Mouse (Mus musculus) megakaryocyte progenitor cell, adult 5-6 weeks (primary cell): ENCODE measurements at regions not wholly inside any gene's neighbourhood (a gene's known extent, or its start where the extent isn't known, plus 50 kb on each side); places are given as distances from the start of the nearest gene placed in this dataset.

Experiments used
- ATAC-seq: replicated peaks from 2 replicates; pipeline ENCODE4 v1.8.0; 2016; ENCODE audit warnings: mild to moderate bottlenecking, moderate TSS enrichment, inconsistent platforms; ENCODE audit not compliant: poor library complexity

DNA sequence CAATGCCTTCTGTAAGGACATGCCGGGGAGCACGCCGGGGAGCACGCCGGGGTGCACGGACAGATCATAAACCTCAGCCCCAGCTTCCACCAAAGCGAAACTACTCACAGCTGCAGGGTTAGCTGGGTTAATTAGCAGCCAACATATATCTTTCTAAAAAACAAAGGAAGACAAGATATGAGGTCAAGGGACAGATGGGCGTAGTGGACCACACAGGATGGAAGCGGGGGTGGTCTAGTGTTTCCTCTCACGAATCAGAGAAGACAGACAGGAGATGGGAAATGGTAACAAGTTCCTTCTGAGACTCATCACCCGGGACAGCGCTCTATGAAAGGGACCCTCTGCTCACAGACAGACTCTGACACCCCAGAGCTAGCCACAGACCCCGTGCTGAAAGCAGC lies 60.0 kb upstream of the Ajap1 start:
- ATAC-seq, result no peak

DNA sequence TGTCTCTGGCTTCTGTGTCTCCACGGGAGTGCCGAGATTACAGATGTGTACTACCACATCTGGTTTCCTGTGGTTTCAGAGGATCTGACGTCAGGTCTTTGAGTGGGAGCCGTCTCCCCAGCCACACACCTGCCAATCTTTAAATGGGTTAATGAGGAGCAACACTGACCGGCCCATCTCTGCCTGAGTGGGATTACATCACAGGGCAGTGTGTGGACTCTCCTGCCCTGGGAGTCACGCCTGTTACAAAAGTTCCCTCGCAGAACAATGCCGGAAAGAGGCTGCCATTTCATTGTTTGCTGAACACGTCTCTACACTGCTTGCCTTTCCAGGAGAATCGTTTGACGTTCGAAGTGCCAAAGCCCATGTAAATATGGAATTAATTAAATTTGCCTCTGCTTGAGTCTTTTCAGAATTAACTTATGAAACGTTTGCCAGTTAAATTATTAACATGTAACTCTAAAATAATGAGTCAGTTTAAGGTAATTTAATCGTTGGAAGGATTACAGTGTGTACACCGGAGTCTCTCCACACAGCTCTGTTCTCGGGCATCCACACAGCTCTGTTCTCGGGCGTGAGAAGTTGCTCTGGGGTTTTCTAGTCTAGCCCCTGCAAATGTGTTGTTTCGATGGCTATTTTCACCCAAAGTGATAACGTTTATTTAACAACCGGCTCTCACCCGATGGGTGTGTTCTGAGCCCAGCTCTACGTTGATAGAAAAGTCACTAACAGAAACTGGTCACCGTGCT lies 61.5 kb upstream of the Ajap1 start:
- ATAC-seq, result no peak

DNA sequence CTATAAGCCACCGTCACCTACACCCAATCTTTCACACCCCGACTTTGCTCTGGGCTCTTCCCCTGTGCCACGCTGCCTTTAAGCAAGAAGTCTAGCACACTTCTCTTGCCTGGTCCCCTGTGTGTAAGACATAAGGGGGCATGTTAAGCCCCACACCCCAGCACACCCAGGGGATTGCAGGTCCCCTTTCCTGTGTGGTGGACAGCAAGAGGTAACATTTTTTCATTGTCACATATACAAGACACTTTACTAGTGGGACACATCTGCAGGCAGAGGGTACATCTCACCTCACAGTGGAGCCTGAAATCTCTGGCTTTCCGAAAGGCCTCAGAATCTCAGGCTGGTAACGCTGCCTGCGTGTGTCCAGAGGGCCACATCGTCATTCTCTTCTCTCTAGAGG lies 64.1 kb upstream of the Ajap1 start:
- no peak for ATAC-seq

DNA sequence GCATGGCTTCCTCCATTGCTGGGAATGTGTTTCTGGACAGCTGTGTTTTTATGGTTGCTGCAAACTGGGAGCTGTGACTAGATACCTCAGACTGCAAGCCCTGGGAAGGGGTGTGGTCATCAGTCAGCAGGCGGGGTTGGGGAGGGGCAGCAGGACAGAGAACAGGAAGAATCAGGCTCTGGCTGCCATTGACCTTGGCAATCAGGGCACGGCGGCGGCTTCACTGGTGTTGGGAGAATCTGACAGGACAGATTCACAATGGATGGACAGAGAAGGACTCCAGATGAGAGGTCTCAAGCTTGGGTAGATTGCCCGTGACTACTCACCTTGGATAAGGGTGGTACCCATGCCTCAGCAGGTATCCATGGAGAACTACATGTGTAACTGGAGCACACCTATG lies 64.5 kb upstream of the Ajap1 start:
- ATAC-seq, result no peak

DNA sequence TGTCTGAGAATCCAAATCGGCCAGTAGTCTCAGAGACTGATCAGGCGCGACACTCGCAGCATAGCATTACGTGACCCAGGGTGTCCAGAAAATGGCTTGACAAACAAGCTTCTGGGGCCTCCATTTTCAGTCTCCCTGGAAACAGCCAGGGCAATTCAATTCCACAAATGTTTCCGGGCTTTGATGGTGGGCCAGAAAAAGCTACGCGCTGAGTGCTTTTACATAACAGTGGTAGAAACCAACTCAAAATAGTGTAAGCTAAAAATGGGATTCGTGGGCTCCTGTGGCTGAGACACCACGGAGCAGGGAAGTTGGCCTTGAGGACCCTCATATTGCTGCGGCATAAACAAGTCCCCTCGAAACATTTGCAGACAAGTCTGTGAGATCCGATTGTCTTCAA lies 65.3 kb upstream of the Ajap1 start:
- no peak for ATAC-seq

DNA sequence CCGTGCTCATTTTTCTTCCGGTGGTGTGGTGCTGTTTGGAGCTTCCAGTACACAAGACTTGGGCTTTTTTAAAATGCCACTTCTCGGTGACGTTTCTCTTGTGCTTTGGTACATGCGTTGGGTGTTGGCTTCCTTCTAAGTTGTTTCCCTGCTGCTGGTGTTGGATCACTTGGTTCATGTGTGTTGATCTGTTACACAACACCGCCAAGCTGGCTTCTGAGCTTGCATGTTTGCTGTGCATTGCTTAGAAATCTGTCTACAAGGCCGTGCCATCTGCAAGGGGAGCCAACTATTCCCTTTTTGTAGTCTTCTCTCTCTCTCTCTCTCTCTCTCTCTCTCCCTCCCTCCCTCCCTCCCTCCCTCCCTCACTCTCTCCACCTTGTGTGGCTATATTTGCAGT lies 68.7 kb upstream of the Ajap1 start:
- no peak for ATAC-seq

DNA sequence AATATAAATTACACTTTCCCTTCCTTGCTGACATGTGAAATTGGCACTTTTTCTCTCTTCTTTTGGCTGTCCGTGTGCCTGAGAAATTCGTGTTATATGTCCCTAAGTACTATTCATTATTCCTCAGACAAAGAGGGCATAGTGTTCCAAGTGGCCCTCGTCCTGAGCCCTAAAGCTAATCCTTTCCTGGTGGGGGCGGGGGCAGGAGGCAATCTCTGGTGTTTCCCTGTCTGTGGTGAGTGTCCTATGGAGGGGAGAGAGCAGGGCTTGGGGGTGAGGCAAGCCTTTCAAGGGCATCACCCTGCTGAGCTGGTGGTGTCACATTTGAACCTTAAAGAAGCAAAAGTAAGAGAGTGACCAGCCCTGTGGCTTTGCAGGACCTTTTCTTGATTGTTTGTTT lies 69.9 kb upstream of the Ajap1 start:
- ATAC-seq, result no peak

DNA sequence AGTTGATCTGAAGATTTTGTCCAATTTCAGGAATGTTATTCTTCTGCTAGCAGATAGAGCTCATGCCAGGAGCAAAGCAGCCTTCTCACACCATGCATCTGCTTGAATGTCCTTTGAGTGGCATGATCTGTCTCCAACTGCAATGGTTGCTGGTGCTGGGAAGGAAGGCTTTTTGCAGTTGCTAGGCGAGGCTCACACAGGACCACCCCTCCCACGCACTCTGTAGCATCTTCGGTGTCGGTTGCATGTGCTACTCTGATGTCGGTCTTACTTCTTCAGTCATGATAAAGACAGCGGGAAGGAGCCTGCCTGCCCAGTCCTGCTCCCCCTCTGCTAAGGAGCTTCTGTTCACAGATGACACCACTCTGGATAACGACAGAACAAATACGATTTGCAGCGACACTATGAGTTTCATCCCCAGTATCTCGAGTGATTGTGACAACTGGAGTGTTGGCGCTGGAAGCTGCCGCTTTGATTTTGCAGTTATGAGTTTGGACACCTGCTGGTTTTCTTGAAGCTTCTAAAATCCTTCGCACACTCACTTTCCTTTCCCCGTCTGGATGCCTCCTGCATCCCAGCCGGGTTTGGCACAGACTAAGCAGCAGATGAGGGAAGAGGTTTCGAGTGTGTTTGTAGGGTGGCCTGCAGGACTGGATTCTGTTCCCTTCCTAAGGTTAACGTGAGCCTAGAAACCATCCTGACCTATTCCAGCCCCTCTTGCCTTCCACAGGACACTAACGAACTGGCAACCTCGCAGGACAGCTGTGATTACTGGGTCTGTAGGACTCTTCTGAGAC lies 75.4 kb upstream of the Ajap1 start:
- ATAC-seq, result no peak

DNA sequence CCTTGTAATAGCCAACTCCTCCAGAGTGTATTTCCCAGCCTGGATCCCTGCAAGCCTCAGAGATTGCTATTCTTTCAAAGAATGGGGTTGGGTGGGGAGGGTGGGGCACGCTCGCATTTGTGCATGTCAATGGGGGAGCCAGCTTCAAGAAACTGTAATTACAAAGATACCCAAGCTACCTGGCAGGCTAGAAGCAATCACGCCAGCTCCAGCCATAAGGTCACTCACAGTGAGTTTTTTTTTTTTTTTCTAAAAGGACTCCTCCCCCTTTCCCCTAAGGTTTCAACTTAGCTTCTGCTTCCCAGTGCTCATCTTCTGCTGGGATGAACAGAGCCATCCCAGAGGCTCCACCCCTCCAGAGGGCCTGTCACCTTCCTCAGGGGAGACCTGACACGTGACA lies 77.0 kb upstream of the Ajap1 start:
- ATAC-seq, result no peak

DNA sequence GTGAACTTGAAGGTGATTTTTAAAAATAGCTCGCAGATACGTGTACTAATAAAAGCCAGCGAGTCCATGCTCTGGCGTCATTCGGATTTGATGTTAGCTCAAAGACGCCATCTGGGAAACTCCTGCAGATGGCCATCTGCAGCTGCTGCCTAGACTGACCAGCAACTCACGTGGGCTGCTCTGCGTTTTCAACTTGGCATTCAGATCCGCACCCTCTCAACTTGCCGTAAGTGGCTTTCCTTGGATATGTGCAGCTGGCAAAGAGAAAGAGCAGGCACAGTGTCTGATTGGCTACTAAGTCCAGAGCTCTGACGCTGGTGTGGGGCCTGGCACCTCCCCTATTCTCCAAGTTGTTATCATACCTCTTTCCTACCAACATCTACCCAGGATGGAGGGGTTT lies 77.6 kb upstream of the Ajap1 start:
- ATAC-seq, result no peak

DNA sequence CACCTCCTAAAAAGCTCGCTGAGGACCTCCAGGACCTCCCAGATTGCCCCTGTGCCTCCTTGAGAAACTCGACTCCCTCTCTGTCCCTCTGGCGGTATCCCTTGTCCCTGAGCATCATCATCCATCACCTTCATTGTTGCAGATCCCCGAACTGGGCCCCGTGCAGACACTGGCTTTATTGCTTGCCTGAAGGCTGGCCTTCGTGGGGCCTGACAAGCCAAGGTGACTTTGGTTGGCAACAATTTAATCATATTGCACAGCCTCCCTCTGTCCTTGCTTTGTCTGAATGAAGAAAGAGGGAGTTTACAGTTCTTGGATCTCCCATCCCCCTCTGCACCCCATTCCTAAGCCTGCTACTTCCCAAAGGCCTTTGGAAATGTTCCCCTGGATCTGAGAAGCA lies 78.3 kb upstream of the Ajap1 start:
- ATAC-seq, result no peak

DNA sequence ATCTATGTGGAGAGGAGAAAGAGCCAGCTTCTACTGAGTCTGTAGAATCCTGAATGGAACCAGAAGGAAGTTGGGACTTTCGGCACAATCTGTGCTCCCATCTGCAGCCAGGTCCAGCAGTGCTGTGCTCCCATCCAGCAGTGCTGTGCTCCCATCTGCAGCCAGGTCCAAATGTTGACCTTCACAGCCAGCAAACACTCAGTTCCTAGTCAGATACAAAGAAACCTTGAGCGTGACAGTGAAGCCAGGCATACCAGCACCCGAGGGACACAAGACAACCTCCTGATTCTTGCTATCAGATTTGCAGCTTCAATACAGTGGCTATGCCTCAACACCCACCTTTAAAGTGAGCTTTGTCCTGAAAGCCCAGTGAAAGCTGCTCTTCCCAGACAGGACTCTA lies 79.4 kb upstream of the Ajap1 start:
- no peak for ATAC-seq

DNA sequence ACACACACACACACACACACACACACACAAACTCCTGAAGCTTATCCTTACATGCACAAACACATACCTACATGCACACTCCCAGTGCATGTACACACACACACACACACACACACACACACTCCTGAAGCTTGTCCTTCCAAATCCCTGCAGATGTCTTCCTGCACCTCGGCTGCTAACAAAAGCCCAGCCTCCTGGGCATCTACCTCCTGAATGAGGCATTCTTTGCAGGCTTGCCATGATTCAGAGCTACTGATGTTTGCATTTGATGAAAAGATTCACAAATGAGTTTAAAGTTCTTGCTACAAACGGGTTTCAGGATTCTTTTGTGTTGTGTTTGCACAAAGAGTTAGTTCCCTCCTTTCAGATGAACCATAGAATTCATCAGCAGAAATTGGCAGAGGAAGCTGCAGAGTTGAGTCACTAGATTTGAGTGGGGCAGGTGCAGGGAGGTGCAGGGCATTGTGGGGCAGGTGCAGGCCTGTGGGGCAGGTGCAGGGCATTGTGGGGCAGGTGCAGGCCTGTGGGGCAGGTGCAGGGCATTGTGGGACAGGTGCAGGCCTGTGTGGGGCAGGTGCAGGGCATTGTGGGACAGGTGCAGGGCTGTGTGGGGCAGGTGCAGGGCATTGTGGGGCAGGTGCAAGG lies 84.8 kb upstream of the Ajap1 start:
- ATAC-seq, result no peak

DNA sequence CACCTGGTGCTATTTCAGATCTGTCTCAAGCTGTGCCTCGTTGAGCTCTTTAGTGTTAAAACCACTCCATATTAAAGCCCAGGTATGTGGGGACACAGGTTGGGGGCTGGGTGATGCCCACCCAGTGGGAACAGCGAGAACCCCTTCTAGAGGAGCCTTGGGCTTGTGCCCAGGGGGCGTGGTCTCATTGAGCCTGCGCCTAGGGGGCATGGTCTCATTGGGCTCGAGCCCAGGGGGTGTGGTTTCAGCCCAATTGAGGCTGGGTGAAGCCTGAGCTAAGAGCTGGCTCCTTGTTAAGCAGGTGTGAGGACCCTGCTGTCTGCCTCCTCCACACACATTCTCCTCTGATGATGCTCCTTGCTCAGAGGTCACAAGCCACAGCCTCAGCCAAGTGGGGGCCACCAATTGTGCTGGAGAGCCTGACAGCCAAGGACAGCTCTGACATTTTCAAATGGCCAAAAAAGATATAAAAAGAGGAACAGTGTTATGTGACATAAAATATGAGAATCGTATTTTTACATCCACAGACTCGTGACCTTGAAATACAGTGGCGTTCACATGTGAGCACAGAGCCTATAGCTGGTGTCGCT lies 90.7 kb upstream of the Ajap1 start:
- no peak for ATAC-seq

DNA sequence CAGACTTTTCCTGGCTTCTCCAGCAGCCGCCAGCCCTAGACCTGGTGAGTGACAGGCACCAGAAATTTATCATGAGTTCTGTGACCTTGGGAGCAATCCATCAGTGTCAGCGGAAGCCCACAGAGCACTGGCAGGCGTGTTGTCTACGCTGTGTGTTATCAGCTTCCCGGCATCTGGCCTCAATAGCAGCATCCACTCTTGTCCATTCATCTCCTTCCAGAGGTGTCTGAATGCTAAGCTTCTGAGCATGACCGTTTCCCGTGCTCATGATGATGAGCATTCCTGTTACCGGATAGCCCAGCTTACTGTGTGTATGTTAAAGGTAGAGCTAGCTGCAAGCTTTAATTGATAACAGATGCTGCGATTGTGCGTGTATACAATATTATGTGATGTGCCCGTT lies 110.7 kb upstream of the Ajap1 start:
- ATAC-seq, result no peak

DNA sequence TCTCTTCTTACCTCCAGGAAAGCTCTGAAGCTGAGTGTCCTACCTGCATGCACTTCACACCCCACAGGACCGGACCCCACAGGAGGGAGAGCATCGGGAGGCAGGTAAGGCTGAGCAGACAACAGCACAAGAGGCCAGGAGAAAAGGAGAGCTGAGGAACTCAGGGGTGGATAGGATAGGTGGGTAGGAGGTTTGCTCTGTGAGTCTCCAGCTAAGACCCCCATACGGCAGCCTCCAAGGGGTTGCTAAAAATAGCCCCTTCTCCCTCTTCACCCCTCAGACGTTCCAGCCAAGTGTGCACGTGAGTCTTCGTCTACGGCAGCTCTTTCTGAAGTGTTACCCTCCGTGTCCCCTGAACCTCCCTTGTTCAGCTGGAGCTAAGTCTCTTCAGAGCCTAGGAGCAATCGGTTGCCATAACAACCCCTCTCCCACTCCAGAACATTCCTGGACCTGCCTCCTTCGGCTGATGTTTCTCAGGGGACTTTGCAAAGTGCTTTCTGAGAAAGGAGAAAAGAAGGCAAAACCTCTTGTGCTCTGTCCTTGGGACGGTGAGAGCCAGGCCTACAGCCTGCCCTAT lies 117.3 kb upstream of the Ajap1 start:
- ATAC-seq, result no peak

DNA sequence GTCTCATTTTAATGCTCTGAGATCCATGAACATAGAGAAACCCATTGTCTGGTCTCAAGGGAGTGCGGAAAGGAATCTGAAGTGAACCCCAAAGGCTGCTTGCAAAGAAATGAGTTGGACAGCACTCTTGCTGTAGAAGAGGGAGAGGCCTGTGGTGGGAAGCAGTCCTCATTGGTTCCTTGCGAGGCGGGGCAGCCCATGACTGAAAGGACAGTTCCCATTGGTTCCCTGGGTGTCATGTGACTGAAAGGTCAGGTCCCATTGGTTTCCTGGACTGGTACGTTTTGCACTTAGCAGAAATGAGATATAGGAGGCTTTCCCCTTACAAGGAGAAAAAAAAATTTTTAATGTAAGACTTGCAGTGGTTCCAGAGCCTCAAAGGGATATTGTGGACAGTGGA lies 119.9 kb upstream of the Ajap1 start:
- ATAC-seq, result no peak

DNA sequence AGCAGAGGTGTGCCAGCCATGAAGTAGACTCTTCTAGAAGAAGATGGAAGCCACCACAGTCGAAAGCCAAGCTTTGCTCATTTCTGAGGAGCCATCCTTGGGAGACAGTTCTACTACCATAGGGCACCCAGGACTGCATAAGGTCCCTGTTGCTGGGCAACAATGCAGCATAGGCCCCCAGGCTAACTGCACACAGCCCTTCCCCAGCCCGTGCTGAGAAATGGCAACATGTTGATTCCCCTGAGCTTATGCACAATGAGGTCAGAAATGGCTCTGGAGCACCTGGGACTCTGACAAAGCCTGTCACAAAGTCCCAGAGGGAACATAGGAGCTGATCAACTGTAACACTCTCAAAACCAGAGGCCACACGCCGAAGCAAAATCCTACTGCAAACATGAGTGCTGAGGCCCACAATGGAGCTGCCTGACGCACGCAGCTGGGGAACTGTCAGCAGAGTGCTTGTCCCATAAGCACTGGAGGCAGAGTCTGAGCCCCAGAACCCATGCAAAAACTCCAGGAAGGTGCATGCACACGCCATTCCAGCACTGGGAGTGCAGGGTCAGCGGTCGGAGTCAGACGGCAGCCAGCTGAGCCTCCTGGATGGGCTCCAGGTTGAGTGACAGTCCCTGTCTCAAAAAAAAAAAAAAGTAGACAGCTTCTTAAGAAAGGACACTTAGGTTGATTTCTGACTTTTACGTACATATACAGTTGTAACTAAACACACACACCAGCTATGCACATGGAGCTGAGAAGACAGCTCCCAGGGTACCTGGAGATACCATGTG lies 120.6 kb upstream of the Ajap1 start:
- no peak for ATAC-seq

DNA sequence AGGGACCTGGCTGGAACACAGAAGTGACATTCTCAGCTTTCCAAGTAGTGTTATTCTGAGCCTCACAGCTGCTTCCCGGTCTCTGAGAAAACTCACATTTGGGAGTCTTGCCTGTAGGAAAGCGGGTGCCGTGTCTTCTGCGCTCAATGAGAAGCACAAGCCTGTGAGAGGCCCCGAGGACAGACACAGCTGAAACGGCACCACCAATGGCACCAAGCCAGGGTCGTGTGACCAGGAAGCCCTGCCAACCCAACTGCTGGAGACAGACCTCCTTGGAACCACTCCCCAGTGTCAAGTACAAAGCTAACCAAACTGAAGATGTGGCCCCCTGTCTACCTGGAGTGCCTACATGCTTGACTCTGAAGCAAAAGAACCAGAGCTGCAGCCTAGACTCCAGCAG lies 121.3 kb upstream of the Ajap1 start:
- ATAC-seq, result no peak

DNA sequence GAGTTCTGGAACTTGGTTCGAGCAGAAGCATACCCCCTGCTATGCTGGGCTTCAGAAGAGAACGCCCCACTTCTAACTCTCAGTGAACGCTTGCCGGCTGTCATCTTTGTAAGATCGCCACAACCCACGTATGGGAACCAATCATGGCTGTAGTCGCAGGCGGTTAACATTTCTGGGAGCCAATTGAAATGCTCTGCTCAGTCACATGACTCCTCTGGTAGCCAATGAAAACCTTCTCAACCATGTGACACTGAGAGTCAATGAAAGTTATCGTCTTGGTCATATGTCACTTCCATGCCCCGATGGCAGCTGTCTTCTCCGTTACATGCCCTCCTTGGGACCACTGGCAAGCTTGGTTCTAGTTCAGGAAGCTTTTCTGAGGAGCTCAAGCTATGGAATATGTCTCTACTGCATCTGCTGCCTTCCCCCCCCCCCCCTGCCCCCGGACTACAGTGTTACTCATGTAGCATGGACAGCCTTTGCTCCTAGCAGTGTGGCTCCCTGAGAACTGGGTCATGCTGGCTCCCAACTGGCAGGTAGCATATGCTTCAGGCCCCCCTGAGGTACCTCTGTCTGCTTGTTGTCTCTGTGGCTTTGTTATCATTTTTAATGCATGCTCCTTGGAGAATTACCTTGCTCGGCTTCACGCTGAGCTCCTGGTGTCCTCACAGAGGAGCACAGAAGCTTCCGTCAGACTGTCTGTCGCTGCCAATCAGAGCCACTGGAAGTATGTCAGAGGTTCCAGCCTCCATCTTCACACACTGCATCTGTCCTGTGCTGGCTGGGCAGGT lies 122.3 kb upstream of the Ajap1 start:
- no peak for ATAC-seq
